In the genomic region with DNA sequence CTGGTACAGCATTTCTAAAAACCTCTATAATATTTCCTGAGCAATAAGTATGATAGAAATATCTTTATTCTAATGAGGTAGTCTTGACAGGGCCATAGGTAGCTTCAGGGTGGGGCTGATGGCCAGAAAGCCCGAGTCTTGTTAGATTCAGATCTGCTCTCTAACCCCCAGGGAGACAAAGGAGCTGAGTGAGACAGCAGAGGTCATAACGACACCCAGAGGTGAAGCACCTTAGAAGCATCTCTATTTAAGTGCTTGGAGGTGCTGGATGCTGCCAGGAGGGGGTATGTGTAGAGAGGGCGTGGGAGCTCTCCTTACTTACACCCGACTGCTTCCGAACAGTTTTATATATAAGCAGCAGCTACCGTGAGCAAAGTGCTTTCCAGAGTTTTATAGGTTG, we compare ENCODE assay signal across 34 mouse cellular contexts.
"Had no signal": no experiment of that assay in that cellular context is flagged by ENCODE, and none has a peak within 500 bp of the region (broad histone marks: within the 10 kb centered on the region; RNA-seq: fewer than 3 reads in every experiment).

No protein-coding gene starts in this region.

- H3K9ac ChIP-seq: heart, embryonic 12.5 days; heart, embryonic 13.5 days; heart, embryonic 15.5 days; hindbrain, embryonic 12.5 days; hindbrain, embryonic 13.5 days; hindbrain, embryonic 14.5 days; hindbrain, embryonic 15.5 days; intestine, embryonic 15.5 days; kidney, embryonic 15.5 days had no signal

- H3K36me3 ChIP-seq: heart, embryonic 10.5 days; heart, embryonic 12.5 days; heart, embryonic 13.5 days; heart, embryonic 15.5 days; hindbrain, embryonic 10.5 days; hindbrain, embryonic 12.5 days; hindbrain, embryonic 13.5 days; hindbrain, embryonic 15.5 days; intestine, embryonic 15.5 days; kidney, embryonic 15.5 days had no signal

- ATAC-seq: hindbrain, embryonic 16.5 days; hindbrain, postnatal 0 days; intestine, embryonic 15.5 days; intestine, embryonic 16.5 days; intestine, postnatal 0 days had no signal

- H3K4me2 ChIP-seq: heart, embryonic 11.5 days; heart, embryonic 12.5 days; heart, embryonic 13.5 days; heart, embryonic 15.5 days; hindbrain, embryonic 12.5 days; hindbrain, embryonic 13.5 days; hindbrain, embryonic 14.5 days; hindbrain, embryonic 15.5 days; intestine, embryonic 15.5 days; kidney, embryonic 15.5 days had no signal

- H3K9me3 ChIP-seq: heart, embryonic 10.5 days; heart, embryonic 12.5 days; heart, embryonic 13.5 days; heart, embryonic 15.5 days; hindbrain, embryonic 12.5 days; hindbrain, embryonic 13.5 days; hindbrain, embryonic 15.5 days; intestine, embryonic 15.5 days; kidney, embryonic 15.5 days had no signal

- DNase-seq: heart, postnatal 10 days; heart, postnatal 14 days; heart, postnatal 36 days; heart, postnatal 4 days; kidney, adult 11 months; kidney, adult 18-20 months; kidney, adult 2 months; kidney, adult 8-10 months; kidney, adult 9 months; kidney, postnatal 10 days; kidney, postnatal 14 days; kidney, postnatal 25 days; kidney, postnatal 36 days; kidney, postnatal 4 days; layer of hippocampus, adult 9-11 months; layer of hippocampus, postnatal 36 days had no signal

- H3K27ac ChIP-seq: heart, embryonic 10.5 days; heart, embryonic 13.5 days; heart, embryonic 15.5 days; hindbrain, embryonic 10.5 days; hindbrain, embryonic 12.5 days; hindbrain, embryonic 13.5 days; hindbrain, embryonic 14.5 days; hindbrain, embryonic 15.5 days; hindbrain, postnatal 0 days; intestine, embryonic 15.5 days; kidney, embryonic 15.5 days; kidney, postnatal 0 days; layer of hippocampus, adult 2 months had no signal

- H3K4me3 ChIP-seq: heart, embryonic 10.5 days; heart, embryonic 12.5 days; heart, embryonic 13.5 days; heart, embryonic 15.5 days; hindbrain, embryonic 10.5 days; hindbrain, embryonic 12.5 days; hindbrain, embryonic 13.5 days; hindbrain, embryonic 15.5 days; intestine, embryonic 15.5 days; kidney, embryonic 15.5 days; layer of hippocampus, adult 2 months had no signal

- H3K4me1 ChIP-seq: heart, embryonic 10.5 days; heart, embryonic 12.5 days; heart, embryonic 13.5 days; heart, embryonic 15.5 days; hindbrain, embryonic 10.5 days; hindbrain, embryonic 12.5 days; hindbrain, embryonic 13.5 days; hindbrain, embryonic 15.5 days; intestine, embryonic 15.5 days; kidney, embryonic 15.5 days had no signal

- H3K27me3 ChIP-seq: heart, embryonic 12.5 days; heart, embryonic 13.5 days; heart, embryonic 15.5 days; hindbrain, embryonic 12.5 days; hindbrain, embryonic 13.5 days; hindbrain, embryonic 15.5 days; intestine, embryonic 15.5 days; kidney, embryonic 15.5 days had no signal
